Mouse (Mus musculus) ES-E14 (cell line): Measurements from ENCODE around the gene Ergic2. TPM values are rescaled to one million over a fixed set of nuclear protein-coding genes. Genes with fewer than 3 reads are reported as not detected.

Experiments
- DNase-seq: peaks from one replicate; pipeline ENCODE4 v3.0.0-alpha.2; 2013; ENCODE audit warnings: low read depth, low spot score
- H3K27ac ChIP-seq: 2 replicates; pipeline ENCODE4 v1.5.1; 2012; ENCODE audit warnings: low read depth, mild to moderate bottlenecking, low read length, moderate library complexity, mixed read lengths; ENCODE audit not compliant: poor library complexity, insufficient read depth, severe bottlenecking
- H3K36me3 ChIP-seq: 2 replicates; pipeline ENCODE4 v1.6.1; 2012; ENCODE audit warnings: mild to moderate bottlenecking, low read length, moderate library complexity, mixed read lengths; ENCODE audit not compliant: control insufficient read depth, poor library complexity, insufficient read depth, severe bottlenecking
- H3K4me1 ChIP-seq, 2 experiments: fragments of 150-350 bp in 1 of 2; sonication (generic) in 1 of 2; 2 replicates each; pipeline ENCODE4 v1.6.1; 2012; ENCODE audit warnings: low read length in 2 of 2, mild to moderate bottlenecking in 1 of 2, mixed read lengths in 1 of 2; ENCODE audit not compliant: control insufficient read depth in 2 of 2, insufficient read depth in 2 of 2, poor library complexity in 1 of 2
- H3K4me3 ChIP-seq, 2 experiments: fragments of 150-350 bp in 1 of 2; sonication (generic) in 1 of 2; 2 replicates each; pipeline ENCODE4 v1.5.1; 2012; ENCODE audit warnings: low read length in 2 of 2, low read depth in 1 of 2, mild to moderate bottlenecking in 1 of 2, mixed read lengths in 1 of 2; ENCODE audit not compliant: insufficient read depth in 1 of 2, poor library complexity in 1 of 2, severe bottlenecking in 1 of 2
- H3K9ac ChIP-seq: 2 replicates; pipeline ENCODE4 v1.6.1; 2012; ENCODE audit warnings: low read depth, mild to moderate bottlenecking, low read length, mixed read lengths; ENCODE audit not compliant: poor library complexity, insufficient read depth, severe bottlenecking
- H3K9me3 ChIP-seq: fragments of 150-350 bp; sonication (generic); 2 replicates; pipeline ENCODE4 v1.6.1; 2012; ENCODE audit warnings: low read depth, mild to moderate bottlenecking, low read length; ENCODE audit not compliant: control insufficient read depth, insufficient read depth
- CHD2 ChIP-seq: IDR thresholded peaks from 2 replicates; pipeline ENCODE4 v1.6.1; 2014; ENCODE audit warnings: mild to moderate bottlenecking, low read depth, low read length, inconsistent platforms
- HCFC1 ChIP-seq: IDR thresholded peaks from 2 replicates; pipeline ENCODE4 v1.6.1; 2012; ENCODE audit warnings: low read length, inconsistent platforms, borderline replicate concordance; ENCODE audit not compliant: insufficient read depth
- MAFK ChIP-seq: IDR thresholded peaks from 2 replicates; pipeline ENCODE4 v1.6.1; 2014; ENCODE audit warnings: mild to moderate bottlenecking, low read depth, low read length, inconsistent platforms; ENCODE audit not compliant: insufficient read depth
- ZC3H11A ChIP-seq: IDR thresholded peaks from 2 replicates; pipeline ENCODE4 v1.6.1; 2012; ENCODE audit warnings: low read depth, mild to moderate bottlenecking, inconsistent platforms, low read length, borderline replicate concordance
- ZNF384 ChIP-seq: IDR thresholded peaks from 2 replicates; pipeline ENCODE4 v1.6.1; 2012; ENCODE audit warnings: low read depth, low read length, inconsistent platforms
- in situ Hi-C, 2 experiments: fragments of 600-800 bp; cut with MboI; formaldehyde crosslinking; loops; one replicate each; pipeline ENCODE4 v1.15.1; 2025; ENCODE audit warnings: low sequenced_read_pairs in 2 of 2, inconsistent platforms in 1 of 2; ENCODE audit not compliant: unreplicated experiment in 2 of 2
- total RNA-seq: library from RNA; depleted of rRNA; stranded (reverse); fragments of 300-350 nt; gene quantifications from 2 replicates; pipeline ENCODE4 v1.2.3, GENCODE M21; 2012

The Ergic2 gene
- total RNA-seq, 1 experiment: 197 TPM

- Histone ChIP-seq H3K4me1 (no peaks in the 10 kb centered on the region), H3K9me3 (no peaks in the 10 kb centered on the region), H3K4me3 (no peak overlapping the region), H3K9ac (no peak overlapping the region), H3K36me3 (peaks cover 7% of the 10 kb centered on the region; the same call in 1 of the 2 replicates), H3K27ac (no peak overlapping the region)
- TF ChIP-seq MAFK: no peak
- TF ChIP-seq CHD2: no peak
- no peak for TF ChIP-seq ZC3H11A
- no peak for TF ChIP-seq HCFC1
- no peak for TF ChIP-seq ZNF384
- no peak for DNase-seq
- in situ Hi-C loops: no loop called here
Measured at GRCm38 (mm10) chr6:148246544-148246943, 34.4 kb upstream of the Ergic2 start.

GRCm38 (mm10) chr6:148244836-148245235 is 32.7 kb upstream of the Ergic2 start:
- H3K9me3 ChIP-seq: no peaks in the 10 kb centered on the region
- H3K36me3 ChIP-seq: peaks cover 7% of the 10 kb centered on the region; the same call in 1 of the 2 replicates
- no peak overlapping the region for H3K9ac ChIP-seq
- no peak for DNase-seq
- H3K4me1 ChIP-seq: no peaks in the 10 kb centered on the region
- in situ Hi-C loops: no loop called here
- no peak overlapping the region for H3K4me3 ChIP-seq
- TF ChIP-seq CHD2 (no peak), MAFK (no peak), ZC3H11A (no peak), ZNF384 (no peak), HCFC1 (no peak)
- H3K27ac ChIP-seq: no peak overlapping the region

GRCm38 (mm10) chr6:148242304-148242703 is 30.1 kb upstream of the Ergic2 start:
- Histone ChIP-seq H3K36me3 (peaks cover 7% of the 10 kb centered on the region; the same call in 1 of the 2 replicates), H3K27ac (no peak overlapping the region), H3K4me3 (no peak overlapping the region), H3K9me3 (no peaks in the 10 kb centered on the region), H3K9ac (no peak overlapping the region), H3K4me1 (no peaks in the 10 kb centered on the region)
- no peak for DNase-seq
- no peak for TF ChIP-seq ZNF384
- no peak for TF ChIP-seq MAFK
- no peak for TF ChIP-seq HCFC1
- TF ChIP-seq CHD2: no peak
- TF ChIP-seq ZC3H11A: no peak
- in situ Hi-C loops: no loop called here

- Histone ChIP-seq H3K9me3 (no peaks in the 10 kb centered on the region), H3K4me1 (no peaks in the 10 kb centered on the region), H3K36me3 (peaks cover 7% of the 10 kb centered on the region; the same call in 1 of the 2 replicates), H3K9ac (no peak overlapping the region), H3K4me3 (no peak overlapping the region), H3K27ac (no peak overlapping the region)
- in situ Hi-C loops: no loop called here
- TF ChIP-seq MAFK: no peak
- TF ChIP-seq ZC3H11A: no peak
- no peak for DNase-seq
Measured at GRCm38 (mm10) chr6:148241685-148242084, 29.5 kb upstream of the Ergic2 start.

- TF ChIP-seq MAFK (no peak), HCFC1 (no peak), ZNF384 (no peak), CHD2 (no peak), ZC3H11A (no peak)
- no peak for DNase-seq
- Histone ChIP-seq H3K4me1 (no peaks in the 10 kb centered on the region), H3K4me3 (no peak overlapping the region), H3K36me3 (peaks cover 4% of the 10 kb centered on the region; the same call in 1 of the 2 replicates), H3K27ac (no peak overlapping the region), H3K9me3 (no peaks in the 10 kb centered on the region), H3K9ac (no peak overlapping the region)
- in situ Hi-C loops: no loop called here
Measured at GRCm38 (mm10) chr6:148239311-148239710, 27.1 kb upstream of the Ergic2 start.
